Mouse (Mus musculus) liver, embryonic 14.5 days (tissue): ENCODE data around the gene Mat2b. TPM values are rescaled to one million over a fixed set of nuclear protein-coding genes. Genes with fewer than 3 reads are reported as not detected.

Source experiments
- ATAC-seq: fragments of 200-750 bp; cut with Nextera tagmentation; 2 replicates; pipeline ENCODE4 v1.8.0; 2017; ENCODE audit warnings: moderate number of reproducible peaks, mild to moderate bottlenecking, moderate library complexity; ENCODE audit not compliant: insufficient read depth
- DNase-seq, 3 experiments: peaks; one replicate each; pipeline ENCODE4 v3.0.0-alpha.2; 2012 to 2013; ENCODE audit warnings: low read depth in 3 of 3, low spot score in 3 of 3
- H3K27ac ChIP-seq: fragments of 300-500 bp; sonication (generic); 2 replicates; pipeline ENCODE4 v1.5.1; 2014; ENCODE audit warnings: moderate library complexity, mild to moderate bottlenecking, control low read depth, inconsistent platforms
- H3K27me3 ChIP-seq: fragments of 300-500 bp; sonication (generic); 2 replicates; pipeline ENCODE4 v1.6.1; 2014; ENCODE audit warnings: mild to moderate bottlenecking, low read length, moderate library complexity; ENCODE audit not compliant: control insufficient read depth, insufficient read depth
- H3K36me3 ChIP-seq: fragments of 300-500 bp; sonication (generic); replicated peaks from 2 replicates; pipeline ENCODE4 v1.6.1; 2014; ENCODE audit warnings: low read depth; ENCODE audit not compliant: control insufficient read depth, insufficient read depth
- H3K4me1 ChIP-seq, 2 experiments: fragments of 200-500 bp in 1 of 2; fragments of 300-500 bp in 1 of 2; sonication (generic) in 1 of 2; replicated peaks; 2 replicates each; pipeline ENCODE4 v1.6.1; 2012 to 2014; ENCODE audit warnings: antibody characterized with exemption in 1 of 2, inconsistent platforms in 1 of 2, low read length in 1 of 2; ENCODE audit not compliant: control insufficient read depth in 2 of 2, insufficient read depth in 2 of 2
- H3K4me2 ChIP-seq: fragments of 300-500 bp; sonication (generic); 2 replicates; pipeline ENCODE4 v1.6.1; 2014; ENCODE audit warnings: low read depth, mild to moderate bottlenecking, control low read depth, moderate library complexity
- H3K4me3 ChIP-seq, 2 experiments: fragments of 200-500 bp in 1 of 2; fragments of 300-500 bp in 1 of 2; sonication (generic) in 1 of 2; 2 replicates each; pipeline ENCODE4 v1.5.1; 2012 to 2014; ENCODE audit warnings: low read depth in 2 of 2, low read length in 2 of 2, mild to moderate bottlenecking in 2 of 2, control low read depth in 1 of 2, inconsistent platforms in 1 of 2, moderate library complexity in 1 of 2; ENCODE audit not compliant: insufficient read depth in 1 of 2
- H3K9ac ChIP-seq: fragments of 300-500 bp; sonication (generic); replicated peaks from 2 replicates; pipeline ENCODE4 v1.6.1; 2014; ENCODE audit warnings: mild to moderate bottlenecking, control low read depth, moderate library complexity
- H3K9me3 ChIP-seq: fragments of 300-500 bp; sonication (generic); 2 replicates; pipeline ENCODE4 v1.6.1; 2016; ENCODE audit warnings: low read length, mixed read lengths; ENCODE audit not compliant: control insufficient read depth
- CTCF ChIP-seq: IDR thresholded peaks from 2 replicates; pipeline ENCODE4 v1.5.1; 2016; ENCODE audit warnings: antibody characterized with exemption, low read depth, control low read depth
- EP300 ChIP-seq: IDR thresholded peaks from 2 replicates; pipeline ENCODE4 v1.6.1; 2016; ENCODE audit warnings: antibody characterized with exemption, low read depth
- WGBS: fragments of 180-500 bp; shearing (Covaris S2); extraction: QIAGEN DNeasy Blood & Tissue Kit; methylation state at CpG from one replicate; pipeline ENCODE4 v1.1.7; 2014; ENCODE audit not compliant: insufficient replicate concordance; 5-methylcytosine and 5-hydroxymethylcytosine counted together
- polyA plus RNA-seq, 2 experiments: library from polyadenylated mRNA; depleted of rRNA in 1 of 2; stranded (reverse) in 1 of 2; unstranded in 1 of 2; fragments of >200 nt; fragmentation: Nextera tagmentation in 1 of 2; extraction: Ambion mirVana in 1 of 2; gene quantifications; 2 replicates each; pipeline versions ENCODE4 v1.2.1 to v1.2.3; 2012 to 2014

The Mat2b gene
- polyA plus RNA-seq, 2 experiments: 30.3 to 61.4 TPM

DNA sequence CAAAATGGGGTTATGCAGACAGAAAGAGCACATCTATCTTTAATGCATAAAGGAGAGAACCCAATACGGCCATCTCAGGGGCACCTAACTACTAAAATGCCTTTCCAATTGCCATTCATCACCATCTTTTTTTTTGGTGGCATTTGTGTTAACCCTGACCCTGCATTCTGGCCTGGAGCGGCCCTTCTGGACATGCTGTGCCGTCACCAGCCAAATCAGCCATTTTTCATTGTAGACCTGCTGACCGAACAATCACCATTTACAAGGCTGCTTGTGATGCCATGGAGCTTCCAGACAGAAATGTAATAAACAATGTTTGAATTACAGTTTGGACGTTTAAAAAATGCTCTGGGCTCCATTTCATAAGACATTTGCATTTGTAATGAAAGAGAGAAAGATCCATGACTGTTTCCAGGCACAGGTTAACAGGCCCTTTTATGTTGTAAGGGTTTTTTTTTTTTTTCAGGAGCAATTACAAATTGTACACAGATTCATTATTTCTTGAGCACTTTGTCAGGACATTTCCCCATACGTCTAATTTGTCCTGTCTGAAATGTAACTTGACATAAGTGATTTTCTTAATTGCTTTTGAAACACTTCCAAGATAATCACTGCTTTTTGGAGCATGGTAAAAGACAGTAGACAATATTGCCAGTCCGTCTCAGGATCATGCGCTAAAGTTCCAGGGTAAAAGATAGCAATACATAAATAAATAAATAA, 45.1 kb downstream of the Mat2b start:
- no peak overlapping the region for H3K27ac ChIP-seq
- no peak for DNase-seq
- no peak for TF ChIP-seq EP300
- TF ChIP-seq CTCF: no peak

GRCm38 (mm10) chr11:40647246-40647645, 47.8 kb downstream of the Mat2b start:
- Histone ChIP-seq H3K4me3 (no peak overlapping the region), H3K9me3 (no peaks in the 10 kb centered on the region), H3K36me3 (no peaks in the 10 kb centered on the region), H3K9ac (no peak overlapping the region), H3K4me2 (no peak overlapping the region), H3K27me3 (no peaks in the 10 kb centered on the region), H3K27ac (no peak overlapping the region), H3K4me1 (no peaks in the 10 kb centered on the region)
- TF ChIP-seq EP300: no peak
- no peak for TF ChIP-seq CTCF
- DNase-seq: no peak
- ATAC-seq: no peak
- WGBS: 47% methylated on average over 2 of the region's 2 CpGs

More for the DNA sequence above, 45.1 kb downstream of the Mat2b start:
- Histone ChIP-seq H3K4me2 (no peak overlapping the region), H3K27me3 (no peaks in the 10 kb centered on the region), H3K36me3 (no peaks in the 10 kb centered on the region), H3K9ac (no peak overlapping the region), H3K4me1 (no peaks in the 10 kb centered on the region), H3K4me3 (no peak overlapping the region), H3K9me3 (no peaks in the 10 kb centered on the region)
- no peak for ATAC-seq
- WGBS: 72% methylated on average over 8 of the region's 8 CpGs

Other genes starting within 250 kb of the Mat2b start
- gene Hmmr, start 38.2 kb upstream of the Mat2b start, polyA plus RNA-seq (2012; rRNA removed): 23.1 and 31.0 TPM in 2 replicates
- 56.0 and 58.7 TPM in 2 replicates for gene Hmmr, start 38.2 kb upstream of the Mat2b start, polyA plus RNA-seq (2014; fragmentation: Nextera tagmentation; extraction: Ambion mirVana)
- 21.0 and 29.2 TPM in 2 replicates for gene Nudcd2, start 38.5 kb upstream of the Mat2b start, polyA plus RNA-seq (2012; rRNA removed)
- 79.6 and 82.8 TPM in 2 replicates for gene Nudcd2, start 38.5 kb upstream of the Mat2b start, polyA plus RNA-seq (2014; fragmentation: Nextera tagmentation; extraction: Ambion mirVana)
- 4.3 and 6.7 TPM in 2 replicates for gene Ccng1, start 60.1 kb upstream of the Mat2b start, polyA plus RNA-seq (2012; rRNA removed)
- 20.4 and 22.2 TPM in 2 replicates for gene Ccng1, start 60.1 kb upstream of the Mat2b start, polyA plus RNA-seq (2014; fragmentation: Nextera tagmentation; extraction: Ambion mirVana)